Mouse (Mus musculus) MEL (cell line): Measurements from ENCODE around the gene Palm3. TPM values are rescaled to one million over a fixed set of nuclear protein-coding genes. Genes with fewer than 3 reads are reported as not detected.

Experiments
- DNase-seq: peaks from one replicate; pipeline ENCODE4 v3.0.0; 2011; ENCODE audit warnings: low read depth, low spot score
- H3K27ac ChIP-seq: 2 replicates; pipeline ENCODE4 v1.5.1; 2012; ENCODE audit warnings: low read depth, mild to moderate bottlenecking, control low read depth, low read length, moderate library complexity; ENCODE audit not compliant: control insufficient read depth
- H3K27me3 ChIP-seq, 2 experiments: fragments of 150-350 bp in 1 of 2; sonication (generic) in 1 of 2; 2 replicates each; pipeline ENCODE4 v1.6.1; 2012; ENCODE audit warnings: low read length in 2 of 2, mild to moderate bottlenecking in 2 of 2, improper control_type of control experiment in 1 of 2, moderate library complexity in 1 of 2; ENCODE audit not compliant: insufficient read depth in 2 of 2, control insufficient read depth in 1 of 2
- H3K36me3 ChIP-seq, 2 experiments: 2 replicates each; pipeline ENCODE4 v1.6.1; 2012 to 2014; ENCODE audit warnings: low read length in 2 of 2, improper control_type of control experiment in 1 of 2, inconsistent platforms in 1 of 2, mild to moderate bottlenecking in 1 of 2; ENCODE audit not compliant: insufficient read depth in 2 of 2, control insufficient read depth in 1 of 2
- H3K4me1 ChIP-seq, 2 experiments: fragments of 150-350 bp in 1 of 2; sonication (generic) in 1 of 2; 2 replicates each; pipeline ENCODE4 v1.6.1; 2012; ENCODE audit warnings: low read length in 2 of 2, improper control_type of control experiment in 1 of 2, mild to moderate bottlenecking in 1 of 2; ENCODE audit not compliant: insufficient read depth in 2 of 2, control insufficient read depth in 1 of 2
- H3K4me3 ChIP-seq, 2 experiments: fragments of 150-350 bp in 1 of 2; sonication (generic) in 1 of 2; 2 replicates each; pipeline ENCODE4 v1.5.1; 2012; ENCODE audit warnings: low read depth in 2 of 2, low read length in 2 of 2, mild to moderate bottlenecking in 2 of 2, moderate library complexity in 2 of 2, control low read depth in 1 of 2, improper control_type of control experiment in 1 of 2; ENCODE audit not compliant: control insufficient read depth in 1 of 2, insufficient read depth in 1 of 2
- H3K79me2 ChIP-seq: 2 replicates; pipeline ENCODE4 v1.6.1; 2012; ENCODE audit warnings: mild to moderate bottlenecking, low read length, moderate library complexity; ENCODE audit not compliant: control insufficient read depth, poor library complexity, insufficient read depth
- H3K9ac ChIP-seq: 2 replicates; pipeline ENCODE4 v1.6.1; 2012; ENCODE audit warnings: low read depth, mild to moderate bottlenecking, control low read depth, low read length, moderate library complexity; ENCODE audit not compliant: control insufficient read depth, poor library complexity, severe bottlenecking
- H3K9me3 ChIP-seq: fragments of 150-350 bp; sonication (generic); replicated peaks from 2 replicates; pipeline ENCODE4 v1.6.1; 2012; ENCODE audit warnings: mild to moderate bottlenecking, low read length, improper control_type of control experiment, moderate library complexity; ENCODE audit not compliant: insufficient read depth
- CTCF ChIP-seq, 3 experiments: IDR thresholded peaks in 2 of 3; conservative IDR thresholded peaks in 1 of 3; 2 replicates each; pipeline ENCODE4 v1.5.1; 2011 to 2012; ENCODE audit warnings: low read length in 3 of 3, low read depth in 2 of 3, mild to moderate bottlenecking in 2 of 3, improper control_type of control experiment in 1 of 3, inconsistent platforms in 1 of 3, mixed read lengths in 1 of 3, moderate library complexity in 1 of 3; ENCODE audit not compliant: control insufficient read depth in 1 of 3, insufficient read depth in 1 of 3, poor library complexity in 1 of 3, severe bottlenecking in 1 of 3
- E2F4 ChIP-seq: IDR thresholded peaks from 2 replicates; pipeline ENCODE4 v1.6.1; 2011; ENCODE audit warnings: low read depth, low read length, improper control_type of control experiment, borderline replicate concordance
- ELF1 ChIP-seq: IDR thresholded peaks from 2 replicates; pipeline ENCODE4 v1.6.1; 2014; ENCODE audit warnings: low read depth, mild to moderate bottlenecking, inconsistent platforms, low read length, improper control_type of control experiment, moderate library complexity
- GATA1 ChIP-seq: IDR thresholded peaks from 2 replicates; pipeline ENCODE4 v1.6.1; 2011; ENCODE audit warnings: low read depth, low read length, improper control_type of control experiment
- JUND ChIP-seq: IDR thresholded peaks from 2 replicates; pipeline ENCODE4 v1.6.1; 2011; ENCODE audit warnings: low read depth, mild to moderate bottlenecking, improper control_type of control experiment, low read length
- MAX ChIP-seq: IDR thresholded peaks from 2 replicates; pipeline ENCODE4 v1.6.1; 2011; ENCODE audit warnings: low read length, improper control_type of control experiment
- MAZ ChIP-seq: IDR thresholded peaks from 2 replicates; pipeline ENCODE4 v1.6.1; 2012; ENCODE audit warnings: low read depth, mild to moderate bottlenecking, inconsistent platforms, low read length, improper control_type of control experiment
- MEF2A ChIP-seq: IDR thresholded peaks from 2 replicates; pipeline ENCODE4 v1.6.1; 2014; ENCODE audit warnings: low read depth, mild to moderate bottlenecking, inconsistent platforms, low read length, improper control_type of control experiment; ENCODE audit not compliant: poor library complexity, insufficient replicate concordance, severe bottlenecking; ENCODE audit errors: extremely low read depth
- MXI1 ChIP-seq: IDR thresholded peaks from 2 replicates; pipeline ENCODE4 v1.6.1; 2011; ENCODE audit warnings: mild to moderate bottlenecking, low read depth, low read length, improper control_type of control experiment
- MYC ChIP-seq: IDR thresholded peaks from 2 replicates; pipeline ENCODE4 v1.6.1; 2011; ENCODE audit warnings: low read depth, mild to moderate bottlenecking, low read length, improper control_type of control experiment, moderate library complexity
- NRF1 ChIP-seq: IDR thresholded peaks from 2 replicates; pipeline ENCODE4 v1.6.1; 2014; ENCODE audit warnings: low read depth, mild to moderate bottlenecking, inconsistent platforms, low read length, improper control_type of control experiment, moderate library complexity; ENCODE audit not compliant: poor library complexity, insufficient read depth, severe bottlenecking
- RAD21 ChIP-seq: IDR thresholded peaks from 2 replicates; pipeline ENCODE4 v1.6.1; 2011; ENCODE audit warnings: mild to moderate bottlenecking, low read depth, low read length, improper control_type of control experiment
- SIN3A ChIP-seq: IDR thresholded peaks from 2 replicates; pipeline ENCODE4 v1.6.1; 2012; ENCODE audit warnings: low read length, improper control_type of control experiment, inconsistent platforms
- USF2 ChIP-seq, 2 experiments: IDR thresholded peaks; 2 replicates each; pipeline ENCODE4 v1.6.1; 2011 to 2012; ENCODE audit warnings: improper control_type of control experiment in 2 of 2, low read length in 2 of 2, borderline replicate concordance in 1 of 2, inconsistent platforms in 1 of 2, low read depth in 1 of 2, mild to moderate bottlenecking in 1 of 2; ENCODE audit not compliant: insufficient read depth in 1 of 2
- polyA plus RNA-seq, 2 experiments: library from polyadenylated mRNA; stranded (reverse) in 1 of 2; unstranded in 1 of 2; fragments of >175 nt in 1 of 2; fragments of >200 nt in 1 of 2; gene quantifications; 2 replicates each; pipeline versions ENCODE4 v1.2.1 to v1.2.4; 2012; ENCODE audit warnings: low replicate concordance in 2 of 2, low read depth in 1 of 2; ENCODE audit not compliant: insufficient read length in 2 of 2, insufficient read depth in 1 of 2, missing spikeins in 1 of 2
- total RNA-seq: library from RNA; depleted of rRNA; stranded (reverse); fragments of 300-350 nt; gene quantifications from 2 replicates; pipeline ENCODE4 v1.2.3, GENCODE M21; 2012

The Palm3 gene
- total and polyA plus RNA-seq, 3 experiments = 0.65 to 3.6 TPM; not detected in 1

- no peak for TF ChIP-seq GATA1
- TF ChIP-seq MYC = 0 out of 2 replicates have a peak, but pooled peaks have one; percentile 22
- TF ChIP-seq ELF1 = no peak
- no peak for TF ChIP-seq NRF1
- TF ChIP-seq CTCF (IDR thresholded peaks at IDR 0.05 in 2 of 3, conservative IDR thresholded peaks at IDR 0.05 in 1 of 3; ENCODE audit: control insufficient read depth in 1 of 3, insufficient read depth in 1 of 3, low read depth in 2 of 3, low read length in 3 of 3, poor library complexity in 1 of 3, severe bottlenecking in 1 of 3) = 0 out of 6 replicates have a peak, but pooled peaks of 1 of the 3 experiments have one; percentile 3
Observed at GRCm38 (mm10) chr8:83996567-83997505, 24.4 kb upstream of the Palm3 start (continued).

- DNase-seq = peak; percentile 58
- Histone ChIP-seq H3K27ac (peak within 1 kb of the TSS; percentile 91), H3K9me3 (no peaks in the 10 kb centered on the region), H3K4me1 (peaks cover 4 to 16% of the 10 kb centered on the region in 2 experiments), H3K9ac (peak within 1 kb of the TSS; percentile 97), H3K4me3 (peak within 1 kb of the TSS; percentile 83 to 98), H3K79me2 (peaks cover 20% of the 10 kb centered on the region), H3K27me3 (no peaks in the 10 kb centered on the region), H3K36me3 (peaks cover 3 to 9% of the 10 kb centered on the region in 2 experiments; a peak in 2 of 4 replicates)
- no peak for TF ChIP-seq E2F4
- TF ChIP-seq MAZ = no peak
- no peak for TF ChIP-seq MEF2A
- TF ChIP-seq USF2 (IDR thresholded peaks at IDR 0.05; ENCODE audit: borderline replicate concordance in 1 of 2, insufficient read depth in 1 of 2, low read depth in 1 of 2, low read length in 2 of 2) = no peak
- TF ChIP-seq JUND = no peak
- TF ChIP-seq RAD21 = no peak
- no peak for TF ChIP-seq MAX
- 0 out of 2 replicates have a peak, but pooled peaks have one; percentile 13 for TF ChIP-seq MXI1
- TF ChIP-seq NRF1 = peak; percentile 61
- 0 out of 2 replicates have a peak, but pooled peaks have one; percentile 5 for TF ChIP-seq SIN3A
Observed at GRCm38 (mm10) chr8:83997511-83998141, 23.6 kb upstream of the Palm3 start, which contains the start of gene Samd1. TSS of gene Samd1 (plus strand) at chr8:83997672.
